Mouse (Mus musculus) lung, postnatal 4 days (tissue): Measurements from ENCODE around the gene Ccl11.
A peak's percentile ranks its signal among the peaks of the same experiment; 100 is the strongest.

ENCODE experiments used
- DNase-seq, 2 experiments: peaks; one replicate each; pipeline ENCODE4 v3.0.0; 2021

Gene Ccl11

DNA sequence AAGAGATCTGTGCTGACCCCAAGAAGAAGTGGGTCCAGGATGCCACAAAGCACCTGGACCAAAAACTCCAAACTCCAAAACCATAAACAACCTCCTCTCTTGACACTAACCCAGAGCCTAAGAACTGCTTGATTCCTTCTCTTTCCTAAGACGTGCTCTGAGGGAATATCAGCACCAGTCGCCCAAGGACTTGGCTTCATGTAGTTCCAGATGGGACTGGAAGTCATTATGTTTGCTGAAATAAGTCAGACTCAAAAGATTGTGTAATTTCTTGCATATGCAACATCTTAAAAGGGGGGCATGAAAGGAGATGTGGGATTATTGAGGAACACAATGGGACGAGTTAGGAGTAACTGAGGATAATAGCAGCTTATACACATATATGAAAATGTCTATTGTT lies 4.6 kb downstream of the Ccl11 start:
- no peak for DNase-seq

DNA sequence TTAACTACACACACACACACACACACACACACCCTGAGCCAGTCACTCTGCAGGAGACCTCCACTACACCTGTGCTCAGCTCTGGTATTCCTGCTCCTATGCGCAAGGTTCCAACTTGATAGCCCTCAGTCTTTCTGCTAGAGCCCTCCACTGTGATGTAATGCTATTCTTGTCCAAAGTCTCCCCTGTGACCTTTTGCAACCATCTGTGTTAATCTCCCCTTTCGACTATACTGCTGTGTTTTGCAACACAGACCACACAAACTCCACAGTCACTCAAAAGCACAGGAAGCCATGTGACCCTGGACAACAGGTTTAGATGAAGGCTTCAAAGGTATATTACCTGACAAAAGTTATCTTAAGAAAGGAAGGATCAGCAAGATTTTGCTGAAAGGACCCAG lies 5.8 kb downstream of the Ccl11 start:
- no peak for DNase-seq

- no peak for DNase-seq
Observed at GRCm38 (mm10) chr11:82066953-82067571, 9.4 kb downstream of the Ccl11 start.

- peak in 1 of 2 experiments; percentile 29 for DNase-seq
Observed at GRCm38 (mm10) chr11:82071076-82071475, 13.5 kb downstream of the Ccl11 start.

GRCm38 (mm10) chr11:82072374-82072773 lies 14.8 kb downstream of the Ccl11 start:
- DNase-seq: peak in 1 of 2 experiments; percentile 5

GRCm38 (mm10) chr11:82072984-82073383 lies 15.4 kb downstream of the Ccl11 start:
- peak in 1 of 2 experiments; percentile 7 for DNase-seq

DNA sequence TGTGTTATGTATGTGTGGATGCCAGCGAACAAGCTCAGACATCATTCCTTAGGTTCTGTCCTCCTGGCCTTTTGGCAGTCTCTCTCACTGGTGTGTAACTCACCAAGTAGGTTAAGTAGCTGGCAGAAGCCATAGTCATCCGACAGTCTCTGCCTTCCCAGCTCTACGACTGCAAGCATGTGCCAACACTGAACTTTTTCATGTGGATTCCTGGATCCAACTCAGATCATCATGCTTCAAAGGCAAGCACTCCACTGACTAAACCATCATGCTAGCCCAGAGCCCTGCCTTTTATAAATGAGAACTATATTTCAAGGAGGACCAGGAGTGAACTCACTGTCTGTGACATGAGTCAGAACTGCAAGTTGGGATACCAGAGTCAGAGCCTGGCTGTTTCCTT lies 16.1 kb downstream of the Ccl11 start:
- no peak for DNase-seq

DNA sequence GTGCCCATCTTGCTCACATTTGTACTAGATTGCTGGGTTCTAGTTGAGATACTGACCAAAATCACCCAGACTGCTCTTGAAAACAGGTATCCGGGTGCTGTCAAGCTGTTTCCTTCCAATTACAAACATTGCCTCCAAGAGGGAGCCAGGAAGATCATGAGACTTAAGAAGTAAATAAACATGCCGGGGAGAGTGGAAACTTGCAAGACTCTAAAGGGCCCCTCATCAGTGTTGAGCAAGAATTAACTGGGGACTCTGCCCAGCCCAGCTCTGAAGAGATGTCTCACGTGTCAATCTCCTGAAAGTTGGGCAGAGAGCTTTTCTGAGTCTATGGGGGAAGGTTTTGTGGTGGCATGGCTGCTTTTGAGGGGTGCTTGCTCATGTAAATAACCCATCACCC lies 19.4 kb downstream of the Ccl11 start:
- DNase-seq: no peak

GRCm38 (mm10) chr11:82078136-82078730 lies 20.6 kb downstream of the Ccl11 start:
- DNase-seq: no peak

- no peak for DNase-seq
Observed at GRCm38 (mm10) chr11:82080865-82081264, 23.2 kb downstream of the Ccl11 start.

DNA sequence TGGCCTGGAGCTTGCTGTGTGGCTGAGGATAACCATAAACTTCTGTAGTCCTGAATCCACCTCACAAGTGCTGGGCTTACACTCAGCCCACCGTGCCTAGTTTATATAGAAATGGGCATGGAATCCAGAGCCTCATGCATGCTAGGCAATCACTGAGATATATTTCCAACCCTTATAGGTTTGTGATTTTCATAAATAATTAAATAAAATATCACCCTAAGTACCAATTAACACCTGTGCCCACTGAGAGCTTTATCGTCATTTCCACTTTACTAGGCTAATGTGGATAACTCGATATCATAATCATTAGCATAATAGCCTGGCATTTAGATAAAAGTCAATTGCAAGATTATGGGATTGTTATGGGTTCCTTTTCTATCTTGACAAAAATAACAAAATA lies 26.7 kb downstream of the Ccl11 start:
- DNase-seq: no peak

DNA sequence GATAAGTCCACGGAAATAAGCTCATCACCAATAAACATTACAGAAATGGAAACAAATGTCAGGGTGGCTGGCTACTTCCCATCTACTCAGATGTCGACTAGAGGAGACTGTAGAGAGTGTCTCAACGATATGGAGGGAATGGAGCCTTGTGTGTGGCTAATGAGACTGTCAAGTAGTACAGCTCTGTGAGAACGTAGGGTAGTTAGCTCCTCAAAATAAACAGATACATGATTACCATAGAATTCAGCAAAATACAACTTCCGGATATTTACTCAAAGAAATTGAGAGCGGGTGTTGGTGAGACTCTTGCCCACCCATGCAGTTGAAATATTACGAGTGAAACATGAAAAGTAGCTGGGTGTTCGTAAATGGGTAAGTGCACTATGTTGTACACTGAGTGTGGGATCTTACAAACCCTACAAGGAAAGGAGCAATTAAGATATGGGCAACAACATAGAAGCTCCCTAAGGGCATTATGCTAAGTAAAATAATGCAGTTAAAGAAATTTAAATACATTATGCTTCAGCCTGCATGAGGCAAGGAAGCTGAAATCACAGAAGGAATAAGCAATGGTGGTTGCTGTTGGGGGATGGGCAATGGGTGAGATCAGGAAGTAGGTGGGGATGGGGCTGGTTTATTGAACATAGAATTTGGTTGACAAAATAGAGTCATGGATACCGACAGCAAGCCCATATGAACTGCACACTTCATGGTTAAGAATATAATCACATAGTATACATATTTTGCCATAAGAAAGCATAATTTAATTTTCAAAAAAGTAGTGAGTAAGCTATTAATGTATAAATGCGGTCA lies 42.1 kb downstream of the Ccl11 start:
- no peak for DNase-seq

DNA sequence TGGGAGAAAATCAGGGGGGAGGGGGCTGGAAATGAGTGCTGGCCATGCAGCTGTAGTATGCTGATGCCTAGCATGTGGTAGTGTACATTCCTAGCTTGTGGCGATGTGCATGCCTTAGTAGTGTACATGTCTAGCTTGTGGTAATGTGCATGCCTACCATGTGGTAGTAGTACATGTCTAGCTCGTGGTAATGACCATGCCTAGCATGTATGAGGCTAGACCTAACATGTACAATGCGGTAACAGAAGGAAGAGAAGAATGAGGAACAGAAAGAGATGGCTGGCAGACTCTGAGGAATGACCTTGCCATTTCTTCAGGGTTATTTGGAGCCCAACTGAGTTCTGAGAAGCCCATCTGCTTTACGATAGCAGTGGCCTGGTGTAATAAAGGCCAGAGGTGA lies 43.5 kb downstream of the Ccl11 start:
- DNase-seq: no peak

GRCm38 (mm10) chr11:82101529-82101928 lies 43.9 kb downstream of the Ccl11 start, which contains the start of gene Ccl12:
TSS of gene Ccl12 (plus strand) at chr11:82101845.
- DNase-seq: no peak

- DNase-seq: no peak
Observed at GRCm38 (mm10) chr11:82109611-82110010, 52.0 kb downstream of the Ccl11 start.

GRCm38 (mm10) chr11:82110372-82111248 lies 53.0 kb downstream of the Ccl11 start:
- DNase-seq: no peak
